Mouse (Mus musculus) hindbrain, embryonic 15.5 days (tissue): ENCODE results near the gene Tnf. TPM values are rescaled to one million over a fixed set of nuclear protein-coding genes. Genes with fewer than 3 reads are reported as not detected.

Experiments
- ATAC-seq: fragments of 200-750 bp; cut with Nextera tagmentation; 2 replicates; pipeline ENCODE4 v1.8.0; 2017; ENCODE audit warnings: low read depth, moderate number of reproducible peaks, moderate TSS enrichment; ENCODE audit not compliant: low FRiP score
- H3K27ac ChIP-seq: fragments of 300-500 bp; sonication (generic); replicated peaks from 2 replicates; pipeline ENCODE4 v1.5.1; 2015; ENCODE audit warnings: mild to moderate bottlenecking, inconsistent platforms
- H3K27me3 ChIP-seq: fragments of 300-500 bp; sonication (generic); 2 replicates; pipeline ENCODE4 v1.6.1; 2015; ENCODE audit warnings: control low read depth, inconsistent platforms
- H3K36me3 ChIP-seq: fragments of 300-500 bp; sonication (generic); 2 replicates; pipeline ENCODE4 v1.6.1; 2015; ENCODE audit warnings: control low read depth, inconsistent platforms
- H3K4me1 ChIP-seq: fragments of 300-500 bp; sonication (generic); replicated peaks from 2 replicates; pipeline ENCODE4 v1.6.1; 2015; ENCODE audit warnings: control low read depth, inconsistent platforms
- H3K4me2 ChIP-seq: fragments of 300-500 bp; sonication (generic); 2 replicates; pipeline ENCODE4 v1.6.1; 2015; ENCODE audit warnings: moderate library complexity, mild to moderate bottlenecking, inconsistent platforms
- H3K4me3 ChIP-seq: fragments of 300-500 bp; sonication (generic); 2 replicates; pipeline ENCODE4 v1.5.1; 2015; ENCODE audit warnings: mild to moderate bottlenecking, inconsistent platforms
- H3K9ac ChIP-seq: fragments of 300-500 bp; sonication (generic); 2 replicates; pipeline ENCODE4 v1.6.1; 2015; ENCODE audit warnings: inconsistent platforms
- H3K9me3 ChIP-seq: fragments of 300-500 bp; sonication (generic); 2 replicates; pipeline ENCODE4 v1.6.1; 2016; ENCODE audit warnings: control low read depth, inconsistent platforms
- WGBS: fragments of 180-500 bp; shearing (Covaris S2); methylation state at CpG from one replicate; pipeline ENCODE4 v1.1.7; 2015; 5-methylcytosine and 5-hydroxymethylcytosine counted together
- polyA plus RNA-seq: library from polyadenylated mRNA; unstranded; fragments of >200 nt; fragmentation: Nextera tagmentation; extraction: Ambion mirVana; gene quantifications from 2 replicates; pipeline ENCODE4 v1.2.1, GENCODE M21; 2015

Gene Tnf
- polyA plus RNA-seq, 1 experiment from 2014 or later, result not detected

GRCm38 (mm10) chr17:35194844-35195630, 6.8 kb downstream of the Tnf start:
- H3K36me3 ChIP-seq, result no peaks in the 10 kb centered on the region
- WGBS, result 43% methylated on average over 19 of the region's 19 CpGs
- no peaks in the 10 kb centered on the region for H3K9me3 ChIP-seq
- H3K27me3 ChIP-seq, result peaks cover 34% of the 10 kb centered on the region
- H3K4me1 ChIP-seq, result peaks cover 10% of the 10 kb centered on the region
- 0 out of 2 replicates have a peak overlapping the region, but pooled peaks have one; percentile 36 for H3K9ac ChIP-seq
- ATAC-seq, result peak; percentile 51; the same call in 1 of the 2 replicates
- H3K4me3 ChIP-seq, result peak overlapping the region; percentile 40
- no peak overlapping the region for H3K27ac ChIP-seq
- peak overlapping the region; percentile 69 for H3K4me2 ChIP-seq

- H3K4me1 ChIP-seq, result peaks cover 10% of the 10 kb centered on the region
- H3K9ac ChIP-seq, result no peak within 1 kb of the TSS
- ATAC-seq, result no peak
- H3K9me3 ChIP-seq, result no peaks in the 10 kb centered on the region
- H3K36me3 ChIP-seq, result no peaks in the 10 kb centered on the region
- no peak within 1 kb of the TSS for H3K27ac ChIP-seq
- 66% methylated on average over 28 of the region's 28 CpGs for WGBS
- no peak within 1 kb of the TSS for H3K4me3 ChIP-seq
- H3K4me2 ChIP-seq, result peak within 1 kb of the TSS; percentile 69; the same call in 1 of the 2 replicates
- peaks cover 34% of the 10 kb centered on the region for H3K27me3 ChIP-seq
Measured at GRCm38 (mm10) chr17:35193881-35194843, 7.6 kb downstream of the Tnf start, which contains the start of gene Ltb. TSS of gene Ltb (plus strand) at chr17:35194439.

GRCm38 (mm10) chr17:35192924-35193323, 8.9 kb downstream of the Tnf start:
- 80% methylated on average over 5 of the region's 5 CpGs for WGBS
- Histone ChIP-seq H3K4me3 (no peak overlapping the region), H3K27me3 (peaks cover 34% of the 10 kb centered on the region), H3K4me2 (no peak overlapping the region), H3K4me1 (peaks cover 10% of the 10 kb centered on the region), H3K9me3 (no peaks in the 10 kb centered on the region), H3K9ac (no peak overlapping the region), H3K36me3 (no peaks in the 10 kb centered on the region), H3K27ac (no peak overlapping the region)
- ATAC-seq, result no peak

GRCm38 (mm10) chr17:35191723-35192122, 10.1 kb downstream of the Tnf start:
- H3K27ac ChIP-seq, result no peak overlapping the region

GRCm38 (mm10) chr17:35190096-35190495, 11.7 kb downstream of the Tnf start:
- H3K4me2 ChIP-seq, result no peak overlapping the region
- peaks cover 14% of the 10 kb centered on the region for H3K27me3 ChIP-seq
- H3K4me1 ChIP-seq, result peaks cover 7% of the 10 kb centered on the region
- no peak overlapping the region for H3K9ac ChIP-seq
- no peak overlapping the region for H3K27ac ChIP-seq
- H3K9me3 ChIP-seq, result no peaks in the 10 kb centered on the region
- H3K36me3 ChIP-seq, result no peaks in the 10 kb centered on the region
- no peak for ATAC-seq
- 79% methylated on average over 4 of the region's 4 CpGs for WGBS
- no peak overlapping the region for H3K4me3 ChIP-seq

More at GRCm38 (mm10) chr17:35191723-35192122, 10.1 kb downstream of the Tnf start:
- 74% methylated on average over 2 of the region's 2 CpGs for WGBS
- H3K9ac ChIP-seq, result no peak overlapping the region
- no peak overlapping the region for H3K4me3 ChIP-seq
- H3K36me3 ChIP-seq, result no peaks in the 10 kb centered on the region
- peaks cover 28% of the 10 kb centered on the region for H3K27me3 ChIP-seq
- ATAC-seq, result no peak
- H3K9me3 ChIP-seq, result no peaks in the 10 kb centered on the region
- peaks cover 10% of the 10 kb centered on the region for H3K4me1 ChIP-seq
- H3K4me2 ChIP-seq, result no peak overlapping the region

GRCm38 (mm10) chr17:35189186-35189585, 12.6 kb downstream of the Tnf start:
- H3K27ac ChIP-seq, result no peak overlapping the region
- H3K9me3 ChIP-seq, result no peaks in the 10 kb centered on the region
- peaks cover 4% of the 10 kb centered on the region for H3K27me3 ChIP-seq
- WGBS, result 92% methylated on average over 1 of the region's 1 CpGs
- H3K36me3 ChIP-seq, result no peaks in the 10 kb centered on the region
- H3K4me3 ChIP-seq, result no peak overlapping the region
- no peak for ATAC-seq
- peaks cover 7% of the 10 kb centered on the region for H3K4me1 ChIP-seq
- no peak overlapping the region for H3K9ac ChIP-seq
- H3K4me2 ChIP-seq, result no peak overlapping the region

GRCm38 (mm10) chr17:35187959-35188610, 13.7 kb downstream of the Tnf start, which contains the start of gene Lst1:
TSS of gene Lst1 (minus strand) at chr17:35188439.
- Histone ChIP-seq H3K4me2 (no peak within 1 kb of the TSS), H3K27ac (no peak within 1 kb of the TSS), H3K27me3 (no peaks in the 10 kb centered on the region), H3K4me3 (no peak within 1 kb of the TSS), H3K36me3 (no peaks in the 10 kb centered on the region), H3K9ac (no peak within 1 kb of the TSS), H3K4me1 (peaks cover 7% of the 10 kb centered on the region), H3K9me3 (no peaks in the 10 kb centered on the region)
- WGBS, result 74% methylated on average over 7 of the region's 7 CpGs
- no peak for ATAC-seq

GRCm38 (mm10) chr17:35187345-35187744, 14.5 kb downstream of the Tnf start:
- no peaks in the 10 kb centered on the region for H3K9me3 ChIP-seq
- H3K9ac ChIP-seq, result no peak overlapping the region
- H3K4me3 ChIP-seq, result no peak overlapping the region
- no peaks in the 10 kb centered on the region for H3K27me3 ChIP-seq
- peaks cover 7% of the 10 kb centered on the region for H3K4me1 ChIP-seq
- WGBS, result 86% methylated on average over 4 of the region's 4 CpGs
- ATAC-seq, result no peak
- no peak overlapping the region for H3K27ac ChIP-seq
- H3K36me3 ChIP-seq, result no peaks in the 10 kb centered on the region
- H3K4me2 ChIP-seq, result no peak overlapping the region

- Histone ChIP-seq H3K36me3 (no peaks in the 10 kb centered on the region), H3K27me3 (no peaks in the 10 kb centered on the region), H3K4me1 (peaks cover 7% of the 10 kb centered on the region), H3K9me3 (no peaks in the 10 kb centered on the region), H3K4me3 (peak overlapping the region; percentile 37), H3K27ac (peak overlapping the region; percentile 68), H3K9ac (no peak overlapping the region), H3K4me2 (peak overlapping the region; percentile 58)
- WGBS, result 0% methylated on average over 4 of the region's 4 CpGs
- peak; percentile 61; the same call in 1 of the 2 replicates for ATAC-seq
Measured at GRCm38 (mm10) chr17:35186681-35187080, 15.1 kb downstream of the Tnf start.

GRCm38 (mm10) chr17:35185639-35186611, 15.9 kb downstream of the Tnf start:
- Histone ChIP-seq H3K36me3 (no peaks in the 10 kb centered on the region), H3K9ac (0 out of 2 replicates have a peak overlapping the region, but pooled peaks have one; percentile 10), H3K9me3 (no peaks in the 10 kb centered on the region), H3K4me1 (peaks cover 7% of the 10 kb centered on the region), H3K4me3 (peak overlapping the region; percentile 37), H3K27me3 (no peaks in the 10 kb centered on the region), H3K27ac (peak overlapping the region; percentile 68; the same call in 1 of the 2 replicates), H3K4me2 (peak overlapping the region; percentile 58)
- 4% methylated on average over 18 of the region's 18 CpGs for WGBS
- peak; percentile 34; the same call in 1 of the 2 replicates for ATAC-seq
